Mouse (Mus musculus) cerebellum, adult 9-10 months (tissue): ENCODE measurements around the gene Idnk.
A peak's percentile ranks its signal among the peaks of the same experiment; 100 is the strongest.

ENCODE experiments used
- DNase-seq: peaks from one replicate; pipeline ENCODE4 v3.0.0; 2022

Idnk gene

GRCm38 (mm10) chr13:58197211-58197610 lies 39.8 kb downstream of the Idnk start:
- DNase-seq: no peak

GRCm38 (mm10) chr13:58197981-58198640 lies 40.7 kb downstream of the Idnk start:
- DNase-seq: no peak

- no peak for DNase-seq
Observed at GRCm38 (mm10) chr13:58201343-58201742, 43.9 kb downstream of the Idnk start.

GRCm38 (mm10) chr13:58201908-58202307 lies 44.5 kb downstream of the Idnk start:
- DNase-seq: no peak

- peak; percentile 70 for DNase-seq
Observed at GRCm38 (mm10) chr13:58202903-58203302, 45.5 kb downstream of the Idnk start.

- peak; percentile 0 for DNase-seq
Observed at GRCm38 (mm10) chr13:58204202-58204601, 46.8 kb downstream of the Idnk start.

GRCm38 (mm10) chr13:58204986-58205385 lies 47.5 kb downstream of the Idnk start:
- peak; percentile 7 for DNase-seq

- DNase-seq: no peak
Observed at GRCm38 (mm10) chr13:58206084-58206483, 48.6 kb downstream of the Idnk start.

GRCm38 (mm10) chr13:58210441-58210840 lies 53.0 kb downstream of the Idnk start:
- peak; percentile 88 for DNase-seq

- DNase-seq: no peak
Observed at GRCm38 (mm10) chr13:58212530-58212929, 55.1 kb downstream of the Idnk start.

GRCm38 (mm10) chr13:58213801-58214200 lies 56.4 kb downstream of the Idnk start:
- no peak for DNase-seq
